Mouse (Mus musculus) spleen, adult 2 months (tissue): ENCODE data around the gene Tnfrsf22. TPM values are rescaled to one million over a fixed set of nuclear protein-coding genes. Genes with fewer than 3 reads are reported as not detected.

Experiments
- DNase-seq, 2 experiments: peaks; one replicate each; pipeline versions ENCODE4 v3.0.0 to v3.0.0-alpha.2; 2012 to 2021; ENCODE audit warnings: low spot score in 2 of 2, low read depth in 1 of 2
- H3K27ac ChIP-seq: fragments of 200-500 bp; 2 replicates; pipeline ENCODE4 v1.5.1; 2012; ENCODE audit warnings: low read length, inconsistent platforms; ENCODE audit not compliant: insufficient read depth
- H3K27me3 ChIP-seq: fragments of 200-500 bp; 2 replicates; pipeline ENCODE4 v1.6.1; 2012; ENCODE audit warnings: mild to moderate bottlenecking, moderate library complexity, low read length, inconsistent platforms; ENCODE audit not compliant: control insufficient read depth, insufficient read depth
- H3K36me3 ChIP-seq: fragments of 200-500 bp; 2 replicates; pipeline ENCODE4 v1.6.1; 2012; ENCODE audit warnings: mild to moderate bottlenecking, low read length, inconsistent platforms; ENCODE audit not compliant: control insufficient read depth, insufficient read depth
- H3K4me1 ChIP-seq: fragments of 200-500 bp; 2 replicates; pipeline ENCODE4 v1.6.1; 2011; ENCODE audit warnings: inconsistent platforms; ENCODE audit not compliant: control insufficient read depth, insufficient read depth, insufficient read length
- H3K4me3 ChIP-seq: fragments of 200-500 bp; 2 replicates; pipeline ENCODE4 v1.5.1; 2011; ENCODE audit warnings: mild to moderate bottlenecking, inconsistent platforms; ENCODE audit not compliant: insufficient read depth, insufficient read length; ENCODE audit errors: extremely low read depth
- CTCF ChIP-seq: fragments of 200-500 bp; IDR thresholded peaks from 2 replicates; pipeline ENCODE4 v1.5.1; 2011; ENCODE audit warnings: mild to moderate bottlenecking, inconsistent platforms; ENCODE audit not compliant: insufficient read depth, insufficient read length, insufficient replicate concordance; ENCODE audit errors: extremely low read depth
- POLR2A ChIP-seq: fragments of 200-500 bp; IDR thresholded peaks from 2 replicates; pipeline ENCODE4 v1.6.1; 2011; ENCODE audit warnings: low read depth, low read length, inconsistent platforms
- WGBS: fragments of 180-500 bp; shearing (Covaris S2); methylation state at CpG from one replicate; pipeline ENCODE4 v1.1.7; 2018; 5-methylcytosine and 5-hydroxymethylcytosine counted together
- polyA plus RNA-seq: library from polyadenylated mRNA; depleted of rRNA; stranded (reverse); fragments of >200 nt; gene quantifications from 2 replicates; pipeline ENCODE4 v1.2.3, GENCODE M21; 2012

Tnfrsf22 gene
- polyA plus RNA-seq, 1 experiment: 5.2 TPM

GRCm38 (mm10) chr7:143614404-143615135, 34.9 kb downstream of the Tnfrsf22 start:
- no peak for DNase-seq
- no peak for TF ChIP-seq CTCF
- TF ChIP-seq POLR2A: no peak
- WGBS: 37% methylated on average over 9 of the region's 9 CpGs

GRCm38 (mm10) chr7:143612215-143612614, 37.2 kb downstream of the Tnfrsf22 start:
- Histone ChIP-seq H3K4me3 (no peak overlapping the region), H3K27me3 (no peaks in the 10 kb centered on the region), H3K4me1 (no peaks in the 10 kb centered on the region), H3K36me3 (peaks cover 17% of the 10 kb centered on the region), H3K27ac (no peak overlapping the region)
- no peak for TF ChIP-seq POLR2A
- TF ChIP-seq CTCF: peak; percentile 35; the same call in 1 of the 2 replicates
- WGBS: 75% methylated on average over 3 of the region's 3 CpGs
- no peak for DNase-seq

More at GRCm38 (mm10) chr7:143614404-143615135, 34.9 kb downstream of the Tnfrsf22 start:
- no peak overlapping the region for H3K27ac ChIP-seq
- H3K4me1 ChIP-seq: no peaks in the 10 kb centered on the region
- H3K27me3 ChIP-seq: no peaks in the 10 kb centered on the region
- peaks cover 14% of the 10 kb centered on the region for H3K36me3 ChIP-seq
- H3K4me3 ChIP-seq: no peak overlapping the region

GRCm38 (mm10) chr7:143605321-143605720, 44.1 kb downstream of the Tnfrsf22 start:
- H3K4me1 ChIP-seq: peaks cover 2% of the 10 kb centered on the region; the same call in 1 of the 2 replicates
- H3K27ac ChIP-seq: no peak overlapping the region
- no peaks in the 10 kb centered on the region for H3K27me3 ChIP-seq

GRCm38 (mm10) chr7:143604889-143605288, 44.6 kb downstream of the Tnfrsf22 start:
- 54% methylated on average over 2 of the region's 2 CpGs for WGBS
- Histone ChIP-seq H3K27ac (no peak overlapping the region), H3K36me3 (peaks cover 14% of the 10 kb centered on the region), H3K4me3 (no peak overlapping the region), H3K4me1 (peaks cover 2% of the 10 kb centered on the region; the same call in 1 of the 2 replicates), H3K27me3 (no peaks in the 10 kb centered on the region)
- no peak for TF ChIP-seq POLR2A
- TF ChIP-seq CTCF: no peak
- no peak for DNase-seq

More at GRCm38 (mm10) chr7:143605321-143605720, 44.1 kb downstream of the Tnfrsf22 start:
- no peak for DNase-seq
- WGBS: 38% methylated on average over 3 of the region's 3 CpGs
- H3K4me3 ChIP-seq: no peak overlapping the region
- H3K36me3 ChIP-seq: peaks cover 14% of the 10 kb centered on the region
- TF ChIP-seq CTCF (no peak), POLR2A (no peak)

GRCm38 (mm10) chr7:143601705-143602104, 47.8 kb downstream of the Tnfrsf22 start:
- Histone ChIP-seq H3K36me3 (no peaks in the 10 kb centered on the region), H3K4me1 (peaks cover 8% of the 10 kb centered on the region; the same call in 1 of the 2 replicates), H3K27ac (no peak overlapping the region), H3K4me3 (no peak overlapping the region), H3K27me3 (no peaks in the 10 kb centered on the region)
- TF ChIP-seq CTCF (no peak), POLR2A (no peak)
- WGBS: 85% methylated on average over 2 of the region's 2 CpGs
- no peak for DNase-seq

GRCm38 (mm10) chr7:143600231-143600740, 49.2 kb downstream of the Tnfrsf22 start:
- peaks cover 8% of the 10 kb centered on the region; the same call in 1 of the 2 replicates for H3K4me1 ChIP-seq
- H3K36me3 ChIP-seq: no peaks in the 10 kb centered on the region
- TF ChIP-seq CTCF: no peak
- no peak for TF ChIP-seq POLR2A
- H3K27me3 ChIP-seq: no peaks in the 10 kb centered on the region
- DNase-seq: no peak
- H3K4me3 ChIP-seq: peak overlapping the region; percentile 62
- H3K27ac ChIP-seq: no peak overlapping the region
- 6% methylated on average over 15 of the region's 15 CpGs for WGBS
